Mouse (Mus musculus): Measurements from ENCODE around the gene Borcs6. TPM values are rescaled to one million over a fixed set of nuclear protein-coding genes. Genes with fewer than 3 reads are reported as not detected.

Borcs6 gene
- total and polyA plus RNA-seq, 2 experiments from 2014 or later: 20.9 to 32.8 TPM

DNA sequence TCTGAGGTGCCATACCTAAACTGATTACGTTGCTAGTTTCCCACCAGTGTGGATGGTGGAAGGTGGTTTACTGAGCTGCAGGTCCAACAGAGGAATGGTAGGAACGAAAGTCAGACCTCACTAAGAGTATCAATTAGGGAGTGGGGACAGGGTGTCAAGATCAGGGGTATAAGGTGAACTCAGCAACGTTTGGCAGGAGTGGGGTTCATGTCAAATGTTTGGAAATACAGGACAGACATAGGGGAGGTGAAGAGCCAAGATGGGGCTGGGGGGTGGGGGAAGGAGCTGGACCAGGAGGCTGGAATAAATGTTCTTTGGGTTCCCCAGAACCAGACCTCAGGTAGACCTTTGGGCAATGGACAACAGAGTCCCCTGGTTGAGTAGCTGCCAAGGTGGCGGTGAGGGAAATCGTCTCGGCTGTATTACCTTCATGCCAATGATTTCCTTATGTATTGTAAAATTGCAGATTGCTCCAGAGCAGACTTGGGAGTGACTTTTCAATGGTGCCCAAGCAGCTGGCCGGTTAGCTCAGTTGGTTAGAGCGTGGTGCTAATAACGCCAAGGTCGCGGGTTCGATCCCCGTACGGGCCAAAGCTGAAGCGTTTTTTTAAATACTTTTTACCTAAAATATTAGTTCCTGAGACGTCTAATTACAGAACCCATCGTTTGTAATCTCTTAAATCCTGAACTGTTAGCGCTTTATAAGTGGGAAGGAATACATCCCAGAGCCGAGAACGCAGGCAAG, 22.9 kb upstream of the Borcs6 start:
- Histone ChIP-seq H3K9ac (peak overlapping the region; percentile 71), H3K4me3 (ENCODE audit: low read depth, low read length) (peak overlapping the region; percentile 75), H3K4me2 (ENCODE audit: low read depth) (peak overlapping the region; percentile 53), H3K4me1 (ENCODE audit: insufficient read depth) (peaks cover 19% of the 10 kb centered on the region; the same call in 1 of the 2 replicates), H3K27me3 (ENCODE audit: insufficient read depth, low read length) (no peaks in the 10 kb centered on the region), H3K9me3 (ENCODE audit: low read length) (no peaks in the 10 kb centered on the region), H3K27ac (ENCODE audit: low read depth, low read length) (peak overlapping the region; percentile 84), H3K36me3 (ENCODE audit: insufficient read depth) (peaks cover 25% of the 10 kb centered on the region)
- no peak for TF ChIP-seq CTCF (IDR thresholded peaks at IDR 0.05; ENCODE audit: low read depth)
- WGBS: 9% methylated on average over 20 of the region's 20 CpGs
- DNase-seq: peak; percentile 92
- peak; percentile 12; the same call in 1 of the 2 replicates for ATAC-seq

DNA sequence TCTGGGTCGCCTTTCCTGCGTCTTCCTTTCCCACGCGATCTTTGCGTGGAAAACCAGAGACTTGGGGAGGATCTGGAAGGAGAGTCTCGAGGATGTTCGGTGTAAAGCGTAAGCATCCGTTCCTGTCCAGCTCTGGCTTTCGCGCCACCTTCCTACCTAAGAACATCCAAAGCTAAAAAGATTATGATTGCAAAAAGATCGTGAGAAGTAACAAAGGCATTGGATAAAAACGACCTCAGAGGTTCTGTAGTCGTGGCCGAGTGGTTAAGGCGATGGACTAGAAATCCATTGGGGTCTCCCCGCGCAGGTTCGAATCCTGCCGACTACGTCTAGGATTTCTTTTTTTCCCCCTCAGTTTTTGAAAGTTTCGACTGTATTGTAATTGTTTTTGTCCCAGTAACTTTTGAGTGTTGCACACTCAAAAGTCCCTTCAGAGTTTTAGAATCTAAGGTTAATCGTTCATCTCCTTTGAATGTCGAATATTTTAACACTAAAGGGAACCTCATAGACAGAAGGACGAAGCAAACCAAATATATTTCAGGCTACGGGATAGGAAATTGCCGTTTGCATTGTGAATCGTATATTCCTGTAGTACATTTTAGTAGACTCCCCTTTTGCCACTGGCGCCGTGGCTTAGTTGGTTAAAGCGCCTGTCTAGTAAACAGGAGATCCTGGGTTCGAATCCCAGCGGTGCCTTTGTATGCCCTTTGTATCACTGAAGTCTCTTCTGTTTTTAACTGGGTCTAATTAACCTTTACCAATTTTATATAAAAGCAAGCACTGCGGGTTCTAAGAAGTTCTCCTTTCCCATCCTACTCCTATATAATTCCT, 22.1 kb upstream of the Borcs6 start:
- TF ChIP-seq CTCF (IDR thresholded peaks at IDR 0.05; ENCODE audit: low read depth): no peak
- Histone ChIP-seq H3K4me3 (ENCODE audit: low read depth, low read length) (peak overlapping the region; percentile 75), H3K4me1 (ENCODE audit: insufficient read depth) (peaks cover 19% of the 10 kb centered on the region; the same call in 1 of the 2 replicates), H3K4me2 (ENCODE audit: low read depth) (peak overlapping the region; percentile 53), H3K9me3 (ENCODE audit: low read length) (no peaks in the 10 kb centered on the region), H3K9ac (peak overlapping the region; percentile 71), H3K27me3 (ENCODE audit: insufficient read depth, low read length) (no peaks in the 10 kb centered on the region), H3K27ac (ENCODE audit: low read depth, low read length) (peak overlapping the region; percentile 84), H3K36me3 (ENCODE audit: insufficient read depth) (peaks cover 19% of the 10 kb centered on the region)
- DNase-seq: peak; percentile 96
- ATAC-seq: peak; percentile 21
- WGBS: under 1% methylated on average over 34 of the region's 34 CpGs

DNA sequence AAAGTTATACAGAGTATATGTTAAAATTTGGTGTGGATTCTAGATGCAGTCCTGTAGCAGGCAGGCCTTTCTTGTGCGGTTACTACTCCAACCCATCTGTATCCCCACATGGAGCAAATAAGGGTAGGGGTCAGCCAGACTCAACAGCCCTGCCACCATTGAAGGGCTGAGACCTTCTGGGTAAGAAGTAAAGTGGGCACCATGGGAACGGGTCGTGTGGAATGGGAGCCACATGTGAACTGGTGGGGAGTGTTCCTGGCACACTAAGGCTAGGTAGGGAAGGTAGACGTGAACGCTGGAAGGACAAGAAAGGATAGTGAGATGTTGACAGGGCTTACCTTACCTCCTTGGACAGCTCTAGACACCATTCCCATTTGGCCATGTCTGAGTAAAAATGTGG, 21.3 kb upstream of the Borcs6 start:
- Histone ChIP-seq H3K36me3 (ENCODE audit: insufficient read depth) (peaks cover 14% of the 10 kb centered on the region), H3K4me2 (ENCODE audit: low read depth) (peak overlapping the region; percentile 53; the same call in 1 of the 2 replicates), H3K4me3 (ENCODE audit: low read depth, low read length) (no peak overlapping the region), H3K4me1 (ENCODE audit: insufficient read depth) (peaks cover 19% of the 10 kb centered on the region; the same call in 1 of the 2 replicates), H3K27me3 (ENCODE audit: insufficient read depth, low read length) (no peaks in the 10 kb centered on the region), H3K9ac (no peak overlapping the region), H3K27ac (ENCODE audit: low read depth, low read length) (0 out of 2 replicates have a peak overlapping the region, but pooled peaks have one; percentile 84), H3K9me3 (ENCODE audit: low read length) (no peaks in the 10 kb centered on the region)
- DNase-seq (no peak), ATAC-seq (no peak)
- WGBS: 68% methylated on average over 5 of the region's 5 CpGs
- no peak for TF ChIP-seq CTCF (IDR thresholded peaks at IDR 0.05; ENCODE audit: low read depth)

DNA sequence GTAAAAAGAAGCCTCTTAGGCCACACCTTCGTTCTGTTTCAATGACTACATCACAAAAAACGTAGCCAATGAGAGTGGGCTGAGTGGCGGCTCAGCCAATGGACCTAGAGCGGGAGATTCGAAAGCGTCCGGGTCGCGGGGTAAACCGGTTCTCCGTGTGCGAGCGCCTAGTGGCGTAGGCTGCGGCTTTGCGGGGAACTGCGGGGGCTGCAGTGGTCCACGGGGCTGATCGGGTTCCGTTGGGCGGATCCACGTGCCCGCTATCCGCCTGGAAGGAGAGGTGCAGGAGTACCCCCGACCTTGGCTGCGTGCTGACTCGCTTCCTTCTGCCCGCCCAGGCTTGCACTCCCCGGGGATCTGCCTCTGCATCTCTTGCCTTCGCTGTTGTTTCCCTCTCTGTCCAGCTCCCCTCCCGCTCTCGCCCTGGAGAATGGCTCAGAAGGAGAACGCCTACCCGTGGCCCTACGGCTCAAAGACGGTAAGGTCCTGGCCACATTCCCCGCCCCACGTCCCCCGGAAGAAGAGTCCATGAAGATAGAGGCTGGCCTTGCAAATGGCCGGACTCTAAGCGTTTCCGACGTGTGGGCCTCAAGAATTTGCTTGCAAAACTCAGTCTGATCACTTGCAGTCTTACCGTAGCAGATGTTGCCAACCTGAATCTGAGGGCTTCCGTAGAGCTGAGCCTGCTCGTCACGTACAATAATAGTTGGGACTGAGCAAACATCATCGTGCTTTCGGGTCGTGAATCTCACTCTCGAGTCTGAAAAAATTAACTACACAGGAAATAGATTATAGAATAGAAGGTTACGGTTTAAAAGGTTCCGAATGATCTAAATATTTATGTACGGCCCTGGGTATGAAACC, 13.8 kb upstream of the Borcs6 start, which contains the start of gene Aurkb:
Gene Aurkb (plus strand): TSS at position 117 of the 864 bp plus-strand sequence.
- peak within 1 kb of the TSS; percentile 39 for H3K9ac ChIP-seq
- peak within 1 kb of the TSS; percentile 45; the same call in 1 of the 2 replicates for H3K27ac ChIP-seq (ENCODE audit: low read depth, low read length)
- WGBS: 4% methylated on average over 53 of the region's 54 CpGs
- no peaks in the 10 kb centered on the region for H3K36me3 ChIP-seq (ENCODE audit: insufficient read depth)
- ATAC-seq: peak; percentile 85
- H3K27me3 ChIP-seq (ENCODE audit: insufficient read depth, low read length): no peaks in the 10 kb centered on the region
- DNase-seq: peak; percentile 92
- peak within 1 kb of the TSS; percentile 100 for H3K4me2 ChIP-seq (ENCODE audit: low read depth)
- H3K4me3 ChIP-seq (ENCODE audit: low read depth, low read length): peak within 1 kb of the TSS; percentile 59
- H3K4me1 ChIP-seq (ENCODE audit: insufficient read depth): peaks cover 9% of the 10 kb centered on the region; the same call in 1 of the 2 replicates
- no peak for TF ChIP-seq CTCF (IDR thresholded peaks at IDR 0.05; ENCODE audit: low read depth)
- no peaks in the 10 kb centered on the region for H3K9me3 ChIP-seq (ENCODE audit: low read length)

DNA sequence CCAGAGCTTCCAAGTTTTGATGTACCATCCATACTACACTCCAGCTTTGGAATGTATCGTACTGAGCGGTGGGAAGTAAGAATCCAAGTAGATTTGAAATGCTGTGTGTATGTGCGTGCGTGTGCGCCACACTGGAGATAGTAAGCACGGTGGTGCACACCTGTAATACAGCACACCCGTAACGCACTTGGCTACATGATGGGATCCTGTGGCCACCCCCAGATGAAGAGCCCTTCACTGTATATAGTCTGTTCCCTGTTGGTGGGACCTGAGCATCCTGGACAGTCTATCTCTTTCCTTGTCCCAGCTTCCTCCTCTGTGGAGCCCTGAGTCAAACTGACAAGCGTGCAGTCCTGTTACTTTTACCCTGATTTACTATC, 13.1 kb upstream of the Borcs6 start:
- TF ChIP-seq CTCF (IDR thresholded peaks at IDR 0.05; ENCODE audit: low read depth): no peak

DNA sequence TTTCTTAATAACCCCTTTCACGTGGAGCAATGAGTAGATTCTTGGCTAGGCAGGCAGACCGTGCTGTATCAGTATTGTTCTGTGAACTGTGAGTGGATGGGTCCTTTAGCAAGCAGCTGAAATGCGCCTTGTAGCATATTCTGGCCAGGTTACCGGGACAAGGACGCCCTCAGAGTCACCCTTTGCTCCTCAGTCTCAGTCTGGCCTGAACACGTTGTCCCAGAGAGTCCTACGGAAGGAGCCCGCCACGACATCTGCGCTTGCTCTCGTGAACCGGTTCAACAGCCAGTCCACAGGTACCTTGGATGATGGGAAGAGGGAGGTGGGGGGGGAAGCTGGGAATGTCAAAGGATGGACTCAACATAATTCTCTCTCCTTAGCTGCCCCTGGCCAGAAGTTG, 11.9 kb upstream of the Borcs6 start:
- H3K9me3 ChIP-seq (ENCODE audit: low read length): no peaks in the 10 kb centered on the region
- 89% methylated on average over 12 of the region's 12 CpGs for WGBS
- no peak overlapping the region for H3K27ac ChIP-seq (ENCODE audit: low read depth, low read length)
- no peak for DNase-seq
- H3K27me3 ChIP-seq (ENCODE audit: insufficient read depth, low read length): no peaks in the 10 kb centered on the region
- H3K36me3 ChIP-seq (ENCODE audit: insufficient read depth): no peaks in the 10 kb centered on the region
- TF ChIP-seq CTCF (IDR thresholded peaks at IDR 0.05; ENCODE audit: low read depth): no peak
- H3K4me2 ChIP-seq (ENCODE audit: low read depth): no peak overlapping the region
- H3K4me1 ChIP-seq (ENCODE audit: insufficient read depth): peaks cover 9% of the 10 kb centered on the region; the same call in 1 of the 2 replicates
- ATAC-seq: no peak
- H3K9ac ChIP-seq: no peak overlapping the region
- no peak overlapping the region for H3K4me3 ChIP-seq (ENCODE audit: low read depth, low read length)

More for the DNA sequence above, 13.1 kb upstream of the Borcs6 start:
- Histone ChIP-seq H3K9me3 (ENCODE audit: low read length) (no peaks in the 10 kb centered on the region), H3K4me2 (ENCODE audit: low read depth) (peak overlapping the region; percentile 100), H3K27ac (ENCODE audit: low read depth, low read length) (no peak overlapping the region), H3K36me3 (ENCODE audit: insufficient read depth) (no peaks in the 10 kb centered on the region), H3K9ac (peak overlapping the region; percentile 39), H3K4me1 (ENCODE audit: insufficient read depth) (peaks cover 9% of the 10 kb centered on the region; the same call in 1 of the 2 replicates), H3K27me3 (ENCODE audit: insufficient read depth, low read length) (no peaks in the 10 kb centered on the region), H3K4me3 (ENCODE audit: low read depth, low read length) (peak overlapping the region; percentile 59)
- no peak for ATAC-seq
- whole genome bisulfite sequencing: 11% methylated on average over 9 of the region's 9 CpGs
- no peak for DNase-seq
